Mouse (Mus musculus): Measurements from ENCODE around the gene Gm5414.

Gm5414 gene

GRCm38 (mm10) chr15:101627884-101628283 lies at the start of gene Gm5414:
TSS of gene Gm5414 (minus strand) at chr15:101628188.
- no peak for DNase-seq (ENCODE audit: low read depth, low spot score)

DNA sequence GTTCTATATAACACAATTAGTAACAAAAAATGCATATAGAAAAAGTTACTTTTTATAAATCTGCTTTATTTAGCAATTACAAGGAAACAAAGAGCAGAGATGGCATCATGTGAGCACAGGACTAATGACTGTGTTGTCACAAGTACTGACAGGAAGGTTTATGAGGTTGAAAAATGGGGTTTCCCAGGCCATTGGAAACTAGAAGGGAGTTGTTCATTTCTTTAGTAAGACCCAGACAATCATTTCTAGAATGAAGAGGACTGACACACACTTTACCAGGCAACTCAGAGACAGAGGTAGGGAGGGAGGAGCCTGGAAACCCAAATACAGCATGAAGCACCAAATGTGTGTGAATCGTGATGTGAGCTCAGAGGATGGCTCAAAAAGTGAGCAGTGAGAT lies 48.0 kb upstream of the Gm5414 start:
- no peak for DNase-seq (ENCODE audit: low read depth, low spot score)

GRCm38 (mm10) chr15:101652736-101653265 lies 24.8 kb upstream of the Gm5414 start:
- no peak for DNase-seq (ENCODE audit: low read depth, low spot score)

- no peak for DNase-seq (ENCODE audit: low read depth, low spot score)
Measured at GRCm38 (mm10) chr15:101647280-101647679, 19.3 kb upstream of the Gm5414 start, which contains the start of gene Gm5478. TSS of gene Gm5478 (minus strand) at chr15:101647380.

GRCm38 (mm10) chr15:101599123-101599522 lies 28.9 kb downstream of the Gm5414 start:
- DNase-seq (ENCODE audit: low read depth, low spot score), result no peak

GRCm38 (mm10) chr15:101588216-101588615 lies 39.8 kb downstream of the Gm5414 start:
- DNase-seq (ENCODE audit: low read depth, low spot score), result no peak

- DNase-seq (ENCODE audit: low read depth, low spot score), result no peak
Measured at GRCm38 (mm10) chr15:101584456-101584855, 43.5 kb downstream of the Gm5414 start.

DNA sequence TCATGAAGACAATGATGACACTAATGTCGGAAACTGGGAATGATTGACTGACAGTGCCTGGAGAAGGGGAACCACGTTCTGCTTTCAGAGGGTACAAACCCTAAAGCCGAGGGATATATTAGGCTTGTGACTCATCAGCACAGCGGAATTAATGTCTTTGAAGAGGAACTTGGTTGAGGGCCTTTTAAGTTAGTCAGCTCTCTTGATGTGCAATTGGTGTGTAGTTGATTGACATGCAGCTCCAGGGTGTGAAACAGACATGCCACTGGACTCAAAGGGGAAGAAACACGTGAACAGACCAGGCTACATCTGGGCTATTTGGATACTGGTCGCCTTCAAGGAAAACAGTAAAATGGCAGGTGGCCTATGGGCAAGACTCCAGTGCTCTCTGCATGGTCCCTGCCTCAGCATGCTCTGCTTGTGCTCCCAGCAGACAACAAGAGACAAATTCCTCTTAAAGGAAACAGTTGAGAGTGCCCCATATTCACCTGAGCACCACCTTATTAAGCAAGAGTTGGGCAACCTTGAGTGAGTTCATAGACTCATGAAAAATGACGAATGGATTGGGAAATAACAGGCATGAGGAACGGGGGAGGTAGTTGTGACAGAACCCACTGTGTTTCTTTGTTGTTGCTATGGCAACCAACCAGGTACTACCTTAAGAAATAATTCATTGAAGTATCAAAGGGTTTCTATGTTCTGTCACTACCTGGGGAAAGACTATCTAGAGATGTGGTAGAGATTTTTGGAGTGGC lies 44.6 kb downstream of the Gm5414 start:
- no peak for DNase-seq (ENCODE audit: low read depth, low spot score)

DNA sequence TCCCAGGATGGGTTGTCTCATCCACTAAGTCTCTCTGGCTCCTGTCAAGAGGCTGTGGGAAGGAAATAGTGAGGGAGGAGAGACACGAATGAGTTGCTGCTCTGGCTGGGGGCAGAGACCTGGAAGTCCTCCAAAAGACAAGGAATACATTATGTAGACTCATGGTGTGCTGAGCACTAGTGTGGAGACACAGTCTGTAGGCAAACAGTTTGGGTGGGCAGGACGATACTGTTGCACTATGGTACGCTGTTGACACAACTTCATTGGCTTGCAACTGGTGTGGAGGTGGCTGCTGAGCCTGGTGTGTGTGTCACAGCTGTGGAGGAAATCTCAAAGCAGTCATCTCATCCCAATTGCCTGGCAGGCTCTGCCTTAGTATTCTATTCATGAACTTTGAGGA lies 46.3 kb downstream of the Gm5414 start:
- DNase-seq (ENCODE audit: low read depth, low spot score), result no peak

DNA sequence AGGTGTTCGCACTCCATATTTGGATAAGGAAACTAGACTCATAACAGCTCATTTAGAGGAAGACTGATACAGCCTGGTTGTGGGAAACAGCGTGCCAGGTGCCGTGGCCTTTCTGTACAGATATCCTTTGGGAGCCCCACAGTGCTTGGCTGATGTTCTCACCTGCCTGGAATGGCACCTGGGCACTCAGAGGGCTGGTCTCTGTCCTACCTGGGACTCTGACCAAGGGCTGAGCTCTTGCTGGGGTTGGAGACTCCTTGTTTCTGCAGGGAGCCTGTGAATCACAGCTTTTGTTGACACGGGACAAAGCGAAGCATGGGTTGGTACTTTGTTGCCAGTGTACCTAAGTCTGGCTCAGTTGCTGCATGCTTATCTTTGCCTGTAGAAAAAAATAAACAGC lies 52.5 kb downstream of the Gm5414 start:
- DNase-seq (ENCODE audit: low read depth, low spot score), result no peak
